Mouse (Mus musculus): ENCODE results near the gene Rptor. TPM values are rescaled to one million over a fixed set of nuclear protein-coding genes. Genes with fewer than 3 reads are reported as not detected.
A peak's percentile ranks its signal among the peaks of the same experiment; 100 is the strongest.

Rptor gene
- polyA plus RNA-seq, 1 experiment from 2014 or later, result 12.5 TPM

DNA sequence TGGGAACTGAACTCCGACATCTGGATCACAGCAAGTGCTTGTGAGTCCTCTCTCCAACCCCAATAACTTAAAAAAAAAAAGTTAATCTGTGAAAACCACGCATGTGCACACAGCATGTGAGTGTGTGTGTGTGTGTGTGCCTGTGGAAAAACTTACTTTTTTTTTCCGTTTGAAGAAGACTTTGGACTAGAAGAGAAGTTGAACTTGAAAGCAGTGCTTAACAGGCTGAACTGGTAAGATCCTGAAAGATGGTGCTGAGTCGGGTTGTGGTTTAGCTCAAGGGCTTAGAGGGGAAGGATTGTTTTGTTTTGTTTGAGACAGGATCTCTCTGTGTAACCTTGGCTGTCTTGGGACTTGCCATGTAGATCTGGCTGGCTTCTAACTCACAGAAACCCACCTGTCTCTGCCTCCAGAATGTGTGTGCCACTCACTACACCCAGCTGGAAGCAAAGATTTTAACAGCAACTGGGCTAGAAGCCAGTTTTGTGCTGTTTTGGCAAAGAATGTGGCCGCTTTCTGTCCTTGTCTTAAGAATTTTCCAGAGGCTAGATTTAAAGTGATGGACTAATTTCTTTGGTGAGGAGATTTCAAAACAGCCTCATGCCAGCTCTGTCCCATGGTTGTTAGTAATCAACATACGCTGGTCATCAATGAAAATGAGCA lies 327.0 kb downstream of the Rptor start:
- no peak overlapping the region for H3K4me2 ChIP-seq
- WGBS, result 75% methylated on average over 6 of the region's 6 CpGs
- peaks cover 16% of the 10 kb centered on the region for H3K4me1 ChIP-seq
- no peak overlapping the region for H3K27ac ChIP-seq
- no peaks in the 10 kb centered on the region for H3K9me3 ChIP-seq
- ATAC-seq (ENCODE audit: insufficient number of reproducible peaks, insufficient read depth, low FRiP score, low TSS enrichment, low read depth), result no peak
- no peaks in the 10 kb centered on the region for H3K27me3 ChIP-seq
- H3K4me3 ChIP-seq, result no peak overlapping the region
- no peaks in the 10 kb centered on the region for H3K36me3 ChIP-seq
- no peak overlapping the region for H3K9ac ChIP-seq

DNA sequence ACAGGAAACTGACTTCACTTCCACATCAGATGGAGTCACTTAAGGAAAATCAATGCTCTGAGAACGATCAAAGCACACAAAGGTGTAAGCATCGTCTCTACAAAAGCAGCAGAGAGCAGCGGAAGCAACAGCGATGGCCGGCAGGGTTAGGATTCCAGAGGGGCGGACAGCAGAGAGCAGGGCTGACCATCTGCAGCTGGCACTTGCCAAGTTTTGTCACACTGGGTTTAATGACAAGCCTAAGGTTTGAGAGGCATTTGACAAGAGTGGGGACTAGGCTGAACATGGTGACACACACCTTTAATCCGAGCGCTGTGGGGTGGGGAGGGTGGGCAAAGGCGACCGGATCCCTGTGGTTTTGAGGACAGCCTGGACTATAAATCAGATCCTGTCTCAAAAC lies 329.1 kb downstream of the Rptor start:
- no peak overlapping the region for H3K27ac ChIP-seq
- H3K4me1 ChIP-seq, result peaks cover 33% of the 10 kb centered on the region
- no peaks in the 10 kb centered on the region for H3K36me3 ChIP-seq
- H3K9ac ChIP-seq, result no peak overlapping the region
- H3K4me3 ChIP-seq, result no peak overlapping the region
- 59% methylated on average over 10 of the region's 10 CpGs for WGBS
- no peak overlapping the region for H3K4me2 ChIP-seq
- ATAC-seq (ENCODE audit: insufficient number of reproducible peaks, insufficient read depth, low FRiP score, low TSS enrichment, low read depth), result no peak
- H3K27me3 ChIP-seq, result no peaks in the 10 kb centered on the region
- no peaks in the 10 kb centered on the region for H3K9me3 ChIP-seq

DNA sequence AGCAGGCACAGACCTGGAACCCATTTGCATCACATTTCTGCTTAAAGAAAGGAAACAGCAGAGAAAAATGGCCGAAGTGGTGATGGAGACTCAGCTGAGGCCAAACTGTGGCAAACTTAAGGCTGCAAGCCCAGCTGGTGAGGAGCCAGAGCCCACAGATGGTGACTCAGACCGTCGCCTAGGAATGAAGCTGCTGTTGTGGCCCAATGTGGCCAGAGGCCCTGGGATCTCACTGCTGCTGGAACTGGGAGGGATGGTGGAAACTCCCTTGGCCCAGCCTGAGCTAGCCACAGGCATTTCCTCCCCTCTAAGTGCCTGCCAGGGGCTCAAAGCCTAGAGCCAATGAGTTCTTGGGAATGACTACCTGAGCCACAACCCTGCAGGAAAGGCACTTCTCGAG lies 330.4 kb downstream of the Rptor start:
- ATAC-seq (ENCODE audit: insufficient number of reproducible peaks, insufficient read depth, low FRiP score, low TSS enrichment, low read depth), result no peak
- Histone ChIP-seq H3K9me3 (no peaks in the 10 kb centered on the region), H3K4me1 (peaks cover 46% of the 10 kb centered on the region), H3K27me3 (no peaks in the 10 kb centered on the region), H3K4me2 (no peak overlapping the region), H3K9ac (no peak overlapping the region), H3K27ac (peak overlapping the region; percentile 60), H3K4me3 (no peak overlapping the region), H3K36me3 (no peaks in the 10 kb centered on the region)
- 57% methylated on average over 4 of the region's 4 CpGs for WGBS

DNA sequence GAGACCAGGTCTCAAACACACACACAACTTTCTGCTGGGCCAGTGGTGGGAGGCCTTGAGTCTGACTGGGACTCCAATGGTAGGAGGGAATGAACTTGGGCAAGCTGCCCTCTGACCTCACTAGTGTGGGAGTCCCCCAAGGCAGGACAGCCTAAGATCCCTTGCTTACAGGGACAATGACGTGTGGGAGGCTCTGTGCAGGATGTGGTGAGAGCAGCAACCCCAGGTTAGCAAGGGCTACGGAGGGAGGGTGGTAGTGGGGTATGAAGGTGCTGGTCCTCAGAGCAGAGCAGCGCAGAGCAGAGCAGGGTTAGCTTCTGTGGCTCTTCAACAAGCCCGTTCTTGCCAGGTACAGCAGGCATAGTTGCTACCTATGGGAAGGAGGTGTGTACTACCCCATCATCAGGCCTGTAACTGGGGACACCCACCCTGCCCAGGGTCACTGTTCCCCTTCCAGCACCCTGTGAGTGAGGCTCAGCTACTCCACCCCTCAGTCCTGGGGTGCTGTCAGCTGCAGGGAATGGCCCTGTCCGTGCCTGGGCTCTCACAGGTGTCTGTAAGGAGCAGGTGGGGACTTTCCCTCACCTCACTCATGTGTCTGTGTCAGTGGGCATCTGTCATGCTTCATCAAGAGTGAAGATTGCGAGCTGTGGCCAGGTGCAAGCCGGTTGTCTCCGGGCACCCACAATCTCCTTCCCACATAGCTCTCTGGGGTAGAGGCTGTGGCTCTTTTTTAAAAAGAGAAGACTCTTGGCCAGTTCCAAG lies 331.3 kb downstream of the Rptor start:
- Histone ChIP-seq H3K36me3 (no peaks in the 10 kb centered on the region), H3K27me3 (no peaks in the 10 kb centered on the region; the same call in 1 of the 2 replicates), H3K9ac (no peak overlapping the region), H3K4me3 (no peak overlapping the region), H3K4me2 (no peak overlapping the region), H3K27ac (no peak overlapping the region), H3K4me1 (peaks cover 55% of the 10 kb centered on the region), H3K9me3 (no peaks in the 10 kb centered on the region)
- ATAC-seq (ENCODE audit: insufficient number of reproducible peaks, insufficient read depth, low FRiP score, low TSS enrichment, low read depth), result no peak
- 77% methylated on average over 8 of the region's 8 CpGs for WGBS

DNA sequence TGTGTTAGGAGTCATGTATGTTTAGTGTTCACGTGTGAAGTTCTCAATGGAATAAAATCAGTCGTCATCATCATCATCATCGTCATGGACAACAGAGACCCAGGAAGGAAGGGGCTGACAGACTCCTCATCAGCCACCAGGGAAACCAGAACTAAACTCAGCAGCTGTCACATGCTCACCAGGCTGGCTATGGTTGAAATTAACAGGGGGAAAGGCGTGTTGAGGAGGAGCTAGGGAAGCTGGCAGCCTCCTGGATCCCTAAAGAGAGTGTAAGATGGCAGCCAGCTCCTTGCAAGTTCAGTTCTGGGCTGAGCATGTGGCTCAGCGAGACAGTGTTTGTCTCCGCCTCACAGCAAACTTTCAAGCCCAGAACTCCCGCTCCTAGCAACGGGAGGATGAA lies 332.1 kb downstream of the Rptor start:
- Histone ChIP-seq H3K4me1 (peaks cover 63% of the 10 kb centered on the region), H3K9ac (no peak overlapping the region)
- WGBS, result 69% methylated on average over 8 of the region's 8 CpGs

DNA sequence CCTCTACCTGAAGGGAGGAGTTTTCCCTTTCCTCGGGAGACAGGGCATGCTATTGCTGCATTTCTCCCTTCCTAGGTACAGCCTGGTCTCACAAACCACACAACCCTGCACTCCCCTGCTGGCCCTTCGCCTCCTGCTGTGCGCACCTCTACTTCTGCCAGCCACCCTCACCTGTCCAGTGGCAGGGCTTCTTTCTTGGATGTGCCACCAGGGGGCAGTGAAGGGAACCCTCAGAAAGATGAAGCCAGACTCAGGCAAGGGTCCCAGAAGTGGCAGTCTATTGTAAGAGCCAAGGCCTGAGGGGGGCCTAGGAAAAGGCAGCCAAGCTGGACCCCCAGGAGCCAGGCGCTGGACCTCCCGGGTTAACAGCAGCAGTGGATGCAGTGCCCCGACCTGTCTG lies 332.8 kb downstream of the Rptor start:
- no peak overlapping the region for H3K4me3 ChIP-seq
- H3K4me1 ChIP-seq, result peaks cover 70% of the 10 kb centered on the region
- H3K9ac ChIP-seq, result no peak overlapping the region
- 22% methylated on average over 6 of the region's 6 CpGs for WGBS
- H3K27me3 ChIP-seq, result no peaks in the 10 kb centered on the region; the same call in 1 of the 2 replicates
- H3K36me3 ChIP-seq, result no peaks in the 10 kb centered on the region
- no peak overlapping the region for H3K27ac ChIP-seq
- H3K4me2 ChIP-seq, result no peak overlapping the region
- no peak for ATAC-seq (ENCODE audit: insufficient number of reproducible peaks, insufficient read depth, low FRiP score, low TSS enrichment, low read depth)
- H3K9me3 ChIP-seq, result no peaks in the 10 kb centered on the region

More for the DNA sequence above, 332.1 kb downstream of the Rptor start:
- no peaks in the 10 kb centered on the region; the same call in 1 of the 2 replicates for H3K27me3 ChIP-seq
- ATAC-seq (ENCODE audit: insufficient number of reproducible peaks, insufficient read depth, low FRiP score, low TSS enrichment, low read depth), result no peak
- H3K27ac ChIP-seq, result no peak overlapping the region
- H3K36me3 ChIP-seq, result no peaks in the 10 kb centered on the region
- no peaks in the 10 kb centered on the region for H3K9me3 ChIP-seq
- no peak overlapping the region for H3K4me3 ChIP-seq
- H3K4me2 ChIP-seq, result no peak overlapping the region

DNA sequence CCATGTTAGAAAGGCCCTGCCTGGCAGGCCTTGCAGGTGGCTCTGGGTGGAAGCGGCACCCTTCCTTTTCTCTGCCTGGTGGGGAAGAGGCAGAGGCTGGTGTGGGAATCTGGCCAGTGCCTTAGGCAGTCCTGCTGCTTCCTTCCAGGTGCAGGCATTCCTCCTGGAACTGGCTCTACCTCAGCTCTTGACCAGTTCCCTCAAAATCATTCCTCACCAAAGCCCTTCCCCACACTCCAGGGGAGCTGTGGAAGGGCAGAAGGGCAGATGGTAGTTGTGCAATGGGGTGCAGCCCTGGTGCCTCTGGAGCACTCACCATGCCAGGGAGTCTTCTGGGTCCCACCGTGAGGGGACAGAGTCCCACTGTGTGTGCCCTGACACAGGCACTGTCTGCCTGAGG lies 333.8 kb downstream of the Rptor start:
- Histone ChIP-seq H3K27me3 (peaks cover 4% of the 10 kb centered on the region; the same call in 1 of the 2 replicates), H3K9ac (peak overlapping the region; percentile 49; the same call in 1 of the 2 replicates), H3K4me1 (peaks cover 80% of the 10 kb centered on the region), H3K9me3 (no peaks in the 10 kb centered on the region), H3K4me2 (peak overlapping the region; percentile 40), H3K4me3 (no peak overlapping the region), H3K27ac (peak overlapping the region; percentile 85), H3K36me3 (no peaks in the 10 kb centered on the region)
- WGBS, result 49% methylated on average over 2 of the region's 2 CpGs
- no peak for ATAC-seq (ENCODE audit: insufficient number of reproducible peaks, insufficient read depth, low FRiP score, low TSS enrichment, low read depth)

DNA sequence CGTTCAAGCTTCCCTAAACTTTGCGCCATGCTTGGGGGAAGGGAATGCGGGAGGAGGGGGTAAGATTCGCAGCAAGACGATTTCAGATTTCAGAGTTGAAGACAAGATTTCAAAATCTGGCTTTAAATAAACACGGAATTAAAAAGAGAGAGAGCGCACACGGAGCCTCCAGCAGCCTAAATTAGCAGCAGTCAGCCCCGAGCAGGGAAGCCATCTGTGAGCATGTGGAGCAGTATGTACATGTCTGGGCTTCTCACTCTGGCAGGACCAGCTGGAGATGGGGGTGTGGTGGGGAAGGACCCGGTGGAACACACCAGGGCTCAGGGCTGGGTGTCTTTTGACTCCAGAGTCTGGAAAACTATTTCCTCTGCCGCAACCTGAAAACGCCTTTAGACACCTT lies 334.5 kb downstream of the Rptor start:
- H3K9me3 ChIP-seq, result no peaks in the 10 kb centered on the region
- ATAC-seq (ENCODE audit: insufficient number of reproducible peaks, insufficient read depth, low FRiP score, low TSS enrichment, low read depth), result peak; percentile 53; the same call in 1 of the 2 replicates
- H3K27ac ChIP-seq, result peak overlapping the region; percentile 85
- H3K4me3 ChIP-seq, result peak overlapping the region; percentile 4; the same call in 1 of the 2 replicates
- peak overlapping the region; percentile 40 for H3K4me2 ChIP-seq
- 35% methylated on average over 12 of the region's 12 CpGs for WGBS
- peaks cover 84% of the 10 kb centered on the region for H3K4me1 ChIP-seq
- H3K27me3 ChIP-seq, result peaks cover 4% of the 10 kb centered on the region; the same call in 1 of the 2 replicates
- peak overlapping the region; percentile 49 for H3K9ac ChIP-seq
- H3K36me3 ChIP-seq, result no peaks in the 10 kb centered on the region

DNA sequence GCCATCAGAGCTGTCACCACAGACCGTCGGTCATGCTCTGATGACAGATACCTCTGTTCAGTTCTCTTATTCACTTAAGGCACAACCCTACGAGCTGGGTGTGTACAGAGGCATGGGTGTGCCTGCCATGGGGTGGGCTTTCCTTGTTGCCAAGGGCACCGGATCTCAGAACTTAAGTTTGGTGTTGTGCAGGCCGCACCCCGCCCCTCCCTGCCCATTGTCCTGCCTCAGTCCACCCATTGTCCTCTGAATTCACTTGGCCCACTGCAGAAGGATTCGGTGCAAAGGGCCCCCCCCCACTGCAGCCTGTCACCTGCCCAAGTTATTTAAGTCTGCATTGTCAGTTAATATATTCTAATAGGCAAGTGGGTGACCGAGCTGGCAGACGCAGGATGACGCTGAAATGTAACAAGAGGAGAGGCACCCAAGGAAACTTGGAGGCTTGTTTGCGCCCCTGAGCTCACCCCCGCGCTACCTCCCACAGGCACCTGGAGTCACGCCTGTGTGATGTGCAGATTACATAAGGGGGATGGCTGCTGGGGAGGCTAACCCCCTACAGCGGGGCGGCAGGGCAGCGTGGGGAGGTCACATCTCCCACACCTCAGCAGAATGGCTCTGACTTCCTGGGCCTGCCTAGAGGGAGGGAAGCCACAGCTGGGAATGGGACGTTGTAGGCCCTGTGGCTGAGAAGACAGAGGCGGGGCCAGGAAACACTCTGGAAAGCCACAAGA lies 335.2 kb downstream of the Rptor start:
- ATAC-seq (ENCODE audit: insufficient number of reproducible peaks, insufficient read depth, low FRiP score, low TSS enrichment, low read depth), result no peak
- H3K36me3 ChIP-seq, result no peaks in the 10 kb centered on the region
- no peaks in the 10 kb centered on the region for H3K9me3 ChIP-seq
- H3K27ac ChIP-seq, result peak overlapping the region; percentile 85
- H3K4me1 ChIP-seq, result peaks cover 77% of the 10 kb centered on the region
- H3K4me2 ChIP-seq, result peak overlapping the region; percentile 40
- H3K9ac ChIP-seq, result peak overlapping the region; percentile 49; the same call in 1 of the 2 replicates
- H3K27me3 ChIP-seq, result peaks cover 4% of the 10 kb centered on the region; the same call in 1 of the 2 replicates
- WGBS, result 60% methylated on average over 19 of the region's 19 CpGs
- no peak overlapping the region for H3K4me3 ChIP-seq

DNA sequence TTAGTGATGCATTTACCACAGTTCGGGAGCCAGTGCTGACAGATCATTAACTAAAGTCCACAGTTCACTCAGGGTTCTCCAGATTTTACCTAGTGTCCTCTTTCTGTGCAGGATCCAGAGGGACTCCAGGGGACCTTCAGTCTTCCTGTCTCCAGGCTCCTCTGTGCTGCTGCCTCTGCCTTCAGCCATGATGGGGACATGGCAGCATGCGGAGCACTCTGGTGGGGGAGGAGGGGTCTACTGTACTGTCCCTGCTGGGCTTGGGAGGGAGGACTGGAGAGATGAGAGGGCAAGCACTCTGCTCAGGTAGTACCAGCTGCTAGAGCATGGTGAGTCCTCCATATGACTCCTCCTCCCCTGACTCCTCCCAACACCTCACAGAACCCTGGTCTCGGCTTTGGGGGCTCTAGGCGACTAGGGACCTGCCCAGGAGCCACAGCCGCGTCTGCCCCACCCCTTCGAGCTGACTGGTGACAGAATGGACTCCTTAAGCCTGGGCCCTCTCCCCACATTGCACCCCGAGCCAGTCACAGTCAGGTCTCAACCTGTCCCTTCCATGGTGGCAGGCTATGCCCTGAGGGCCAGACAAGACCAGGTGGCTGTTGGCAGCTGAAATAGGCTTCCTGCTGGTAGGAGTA lies 336.5 kb downstream of the Rptor start:
- no peaks in the 10 kb centered on the region for H3K9me3 ChIP-seq
- no peak overlapping the region for H3K4me3 ChIP-seq
- peak overlapping the region; percentile 85; the same call in 1 of the 2 replicates for H3K27ac ChIP-seq
- H3K9ac ChIP-seq, result 0 out of 2 replicates have a peak overlapping the region, but pooled peaks have one; percentile 40
- H3K27me3 ChIP-seq, result peaks cover 4% of the 10 kb centered on the region; the same call in 1 of the 2 replicates
- WGBS, result 43% methylated on average over 8 of the region's 8 CpGs
- ATAC-seq (ENCODE audit: insufficient number of reproducible peaks, insufficient read depth, low FRiP score, low TSS enrichment, low read depth), result no peak
- H3K4me1 ChIP-seq, result peaks cover 80% of the 10 kb centered on the region
- no peaks in the 10 kb centered on the region for H3K36me3 ChIP-seq
- H3K4me2 ChIP-seq, result peak overlapping the region; percentile 27

DNA sequence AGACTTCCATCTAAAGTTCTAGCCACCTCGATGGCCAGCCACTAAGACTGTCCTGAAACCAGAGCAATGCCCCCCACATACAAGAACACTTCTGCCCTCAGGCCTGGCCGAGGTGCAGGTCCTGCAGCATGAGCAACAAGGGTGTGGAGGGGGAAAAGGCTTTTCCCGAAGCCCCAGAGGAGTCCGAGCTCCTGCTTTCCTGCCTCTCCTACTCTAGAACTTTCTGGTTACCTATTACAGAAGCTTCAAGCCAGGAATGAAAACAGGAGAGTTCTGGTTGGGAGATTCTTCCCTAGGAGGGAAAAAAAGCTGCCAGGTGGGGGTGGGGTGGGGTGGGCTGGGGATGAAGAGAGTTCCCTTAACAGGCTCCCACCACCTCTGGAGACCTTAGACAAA lies 337.0 kb downstream of the Rptor start:
- H3K27me3 ChIP-seq, result peaks cover 4% of the 10 kb centered on the region; the same call in 1 of the 2 replicates
- no peaks in the 10 kb centered on the region for H3K36me3 ChIP-seq
- no peak overlapping the region for H3K4me3 ChIP-seq
- 49% methylated on average over 4 of the region's 4 CpGs for WGBS
- peaks cover 85% of the 10 kb centered on the region for H3K4me1 ChIP-seq
- H3K9me3 ChIP-seq, result no peaks in the 10 kb centered on the region
- 0 out of 2 replicates have a peak overlapping the region, but pooled peaks have one; percentile 16 for H3K9ac ChIP-seq
- no peak for ATAC-seq (ENCODE audit: insufficient number of reproducible peaks, insufficient read depth, low FRiP score, low TSS enrichment, low read depth)
- peak overlapping the region; percentile 85; the same call in 1 of the 2 replicates for H3K27ac ChIP-seq
- H3K4me2 ChIP-seq, result peak overlapping the region; percentile 18; the same call in 1 of the 2 replicates
